Mouse (Mus musculus): ENCODE measurements at regions not wholly inside any gene's neighbourhood (a gene's known extent, or its start where the extent isn't known, plus 50 kb on each side); places are given as distances from the start of the nearest gene placed in this dataset.

GRCm38 (mm10) chr13:44180384-44180783 lies 395.8 kb downstream of the Cd83 start:
- TF ChIP-seq MYOD1 (IDR thresholded peaks at IDR 0.05; ENCODE audit: control insufficient read depth, insufficient read length, low read depth), result peak; percentile 29
- TF ChIP-seq FOSL1 (IDR thresholded peaks at IDR 0.05; ENCODE audit: insufficient read depth, low read length, poor library complexity, severe bottlenecking), result no peak
- H3ac ChIP-seq (ENCODE audit: control insufficient read depth, insufficient read length, low read depth), result no peak overlapping the region
- H3K4me3 ChIP-seq (ENCODE audit: insufficient read depth, poor library complexity, severe bottlenecking), result no peak overlapping the region
- no peaks in the 10 kb centered on the region for H3K27me3 ChIP-seq (ENCODE audit: control insufficient read depth, insufficient read depth, insufficient read length)
- H3K79me3 ChIP-seq (ENCODE audit: low read depth), result no peaks in the 10 kb centered on the region
- no peaks in the 10 kb centered on the region for H3K79me2 ChIP-seq (ENCODE audit: control insufficient read depth, insufficient read depth)
- no peaks in the 10 kb centered on the region for H3K36me3 ChIP-seq (ENCODE audit: control insufficient read depth, insufficient read depth)

- no peak for TF ChIP-seq USF1 (IDR thresholded peaks at IDR 0.05; ENCODE audit: low read depth)
- TF ChIP-seq CTCF (IDR thresholded peaks at IDR 0.05; ENCODE audit: control insufficient read depth, insufficient read depth, insufficient read length), result no peak
- no peak for TF ChIP-seq MAX (IDR thresholded peaks at IDR 0.05)
- no peak for TF ChIP-seq CEBPB (IDR thresholded peaks at IDR 0.05; ENCODE audit: low read depth)
- no peak for TF ChIP-seq MYOG (IDR thresholded peaks at IDR 0.05; ENCODE audit: control insufficient read depth, extremely low read depth, insufficient read length)
- TF ChIP-seq FOSL1 (IDR thresholded peaks at IDR 0.05; ENCODE audit: insufficient read depth, low read length, poor library complexity, severe bottlenecking), result no peak
- TF ChIP-seq MYOD1 (IDR thresholded peaks at IDR 0.05; ENCODE audit: control insufficient read depth, insufficient read length, low read depth), result no peak
- H3K4me3 ChIP-seq (ENCODE audit: insufficient read depth, poor library complexity, severe bottlenecking), result no peak overlapping the region
- H3K36me3 ChIP-seq (ENCODE audit: control insufficient read depth, insufficient read depth), result no peaks in the 10 kb centered on the region
- H3K27me3 ChIP-seq (ENCODE audit: control insufficient read depth, insufficient read depth, insufficient read length), result no peaks in the 10 kb centered on the region
- H3K79me2 ChIP-seq (ENCODE audit: control insufficient read depth, insufficient read depth), result no peaks in the 10 kb centered on the region
- no peak overlapping the region for H3ac ChIP-seq (ENCODE audit: control insufficient read depth, insufficient read length, low read depth)
- H3K79me3 ChIP-seq (ENCODE audit: low read depth), result no peaks in the 10 kb centered on the region
Observed at GRCm38 (mm10) chr13:44182544-44183191, 398.1 kb downstream of the Cd83 start.

- no peaks in the 10 kb centered on the region for H3K79me2 ChIP-seq (ENCODE audit: control insufficient read depth, insufficient read depth)
- H3K4me3 ChIP-seq (ENCODE audit: insufficient read depth, poor library complexity, severe bottlenecking), result no peak overlapping the region
- H3K27me3 ChIP-seq (ENCODE audit: control insufficient read depth, insufficient read depth, insufficient read length), result no peaks in the 10 kb centered on the region
- no peaks in the 10 kb centered on the region for H3K36me3 ChIP-seq (ENCODE audit: control insufficient read depth, insufficient read depth)
- no peaks in the 10 kb centered on the region for H3K79me3 ChIP-seq (ENCODE audit: low read depth)
- H3ac ChIP-seq (ENCODE audit: control insufficient read depth, insufficient read length, low read depth), result no peak overlapping the region
- TF ChIP-seq CEBPB (IDR thresholded peaks at IDR 0.05; ENCODE audit: low read depth) (no peak), MAX (IDR thresholded peaks at IDR 0.05) (no peak)
Observed at GRCm38 (mm10) chr13:44195365-44195764, 410.8 kb downstream of the Cd83 start.

- Histone ChIP-seq H3K79me2 (ENCODE audit: control insufficient read depth, insufficient read depth) (no peaks in the 10 kb centered on the region), H3K27me3 (ENCODE audit: control insufficient read depth, insufficient read depth, insufficient read length) (no peaks in the 10 kb centered on the region), H3K4me3 (ENCODE audit: insufficient read depth, poor library complexity, severe bottlenecking) (no peak overlapping the region), H3ac (ENCODE audit: control insufficient read depth, insufficient read length, low read depth) (no peak overlapping the region), H3K79me3 (ENCODE audit: low read depth) (no peaks in the 10 kb centered on the region), H3K36me3 (ENCODE audit: control insufficient read depth, insufficient read depth) (no peaks in the 10 kb centered on the region)
- TF ChIP-seq MAX (IDR thresholded peaks at IDR 0.05) (no peak), CTCF (IDR thresholded peaks at IDR 0.05; ENCODE audit: control insufficient read depth, insufficient read depth, insufficient read length) (no peak), MYOD1 (IDR thresholded peaks at IDR 0.05; ENCODE audit: control insufficient read depth, insufficient read length, low read depth) (no peak), MYOG (IDR thresholded peaks at IDR 0.05; ENCODE audit: control insufficient read depth, extremely low read depth, insufficient read length) (no peak), USF1 (IDR thresholded peaks at IDR 0.05; ENCODE audit: low read depth) (no peak), FOSL1 (IDR thresholded peaks at IDR 0.05; ENCODE audit: insufficient read depth, low read length, poor library complexity, severe bottlenecking) (no peak), CEBPB (IDR thresholded peaks at IDR 0.05; ENCODE audit: low read depth) (no peak)
Observed at GRCm38 (mm10) chr13:44206042-44206441, 421.5 kb downstream of the Cd83 start.

GRCm38 (mm10) chr13:44206448-44206847 lies 421.9 kb downstream of the Cd83 start:
- Histone ChIP-seq H3K36me3 (ENCODE audit: control insufficient read depth, insufficient read depth) (no peaks in the 10 kb centered on the region), H3K4me3 (ENCODE audit: insufficient read depth, poor library complexity, severe bottlenecking) (no peak overlapping the region), H3K79me2 (ENCODE audit: control insufficient read depth, insufficient read depth) (no peaks in the 10 kb centered on the region), H3ac (ENCODE audit: control insufficient read depth, insufficient read length, low read depth) (no peak overlapping the region), H3K27me3 (ENCODE audit: control insufficient read depth, insufficient read depth, insufficient read length) (no peaks in the 10 kb centered on the region), H3K79me3 (ENCODE audit: low read depth) (no peaks in the 10 kb centered on the region)
- no peak for TF ChIP-seq USF1 (IDR thresholded peaks at IDR 0.05; ENCODE audit: low read depth)
- no peak for TF ChIP-seq FOSL1 (IDR thresholded peaks at IDR 0.05; ENCODE audit: insufficient read depth, low read length, poor library complexity, severe bottlenecking)
- TF ChIP-seq MYOG (IDR thresholded peaks at IDR 0.05; ENCODE audit: control insufficient read depth, extremely low read depth, insufficient read length), result no peak
- no peak for TF ChIP-seq MYOD1 (IDR thresholded peaks at IDR 0.05; ENCODE audit: control insufficient read depth, insufficient read length, low read depth)
- TF ChIP-seq CTCF (IDR thresholded peaks at IDR 0.05; ENCODE audit: control insufficient read depth, insufficient read depth, insufficient read length), result no peak
- TF ChIP-seq CEBPB (IDR thresholded peaks at IDR 0.05; ENCODE audit: low read depth), result no peak
- no peak for TF ChIP-seq MAX (IDR thresholded peaks at IDR 0.05)

- TF ChIP-seq MAX (IDR thresholded peaks at IDR 0.05) (no peak), MYOG (IDR thresholded peaks at IDR 0.05; ENCODE audit: control insufficient read depth, extremely low read depth, insufficient read length) (no peak), FOSL1 (IDR thresholded peaks at IDR 0.05; ENCODE audit: insufficient read depth, low read length, poor library complexity, severe bottlenecking) (no peak), CTCF (IDR thresholded peaks at IDR 0.05; ENCODE audit: control insufficient read depth, insufficient read depth, insufficient read length) (no peak), USF1 (IDR thresholded peaks at IDR 0.05; ENCODE audit: low read depth) (no peak), CEBPB (IDR thresholded peaks at IDR 0.05; ENCODE audit: low read depth) (no peak), MYOD1 (IDR thresholded peaks at IDR 0.05; ENCODE audit: control insufficient read depth, insufficient read length, low read depth) (no peak)
- H3K4me3 ChIP-seq (ENCODE audit: insufficient read depth, poor library complexity, severe bottlenecking), result no peak overlapping the region
- H3K36me3 ChIP-seq (ENCODE audit: control insufficient read depth, insufficient read depth), result no peaks in the 10 kb centered on the region
- H3K27me3 ChIP-seq (ENCODE audit: control insufficient read depth, insufficient read depth, insufficient read length), result no peaks in the 10 kb centered on the region
- H3K79me3 ChIP-seq (ENCODE audit: low read depth), result no peaks in the 10 kb centered on the region
- H3K79me2 ChIP-seq (ENCODE audit: control insufficient read depth, insufficient read depth), result no peaks in the 10 kb centered on the region
- no peak overlapping the region for H3ac ChIP-seq (ENCODE audit: control insufficient read depth, insufficient read length, low read depth)
Observed at GRCm38 (mm10) chr13:44207400-44208005, 422.9 kb downstream of the Cd83 start.

Measured in C2C12 (cell line).